In genomic region chr16:44182597-44182996, GRCm38 (mm10) we compare ENCODE assay signal across 23 mouse cellular contexts.
"Had no signal": no experiment of that assay in that cellular context is flagged by ENCODE, and none has a peak within 500 bp of the region (broad histone marks: within the 10 kb centered on the region; RNA-seq: fewer than 3 reads in every experiment).

No protein-coding gene starts in this region.

- H3K4me1 ChIP-seq: heart, embryonic 13.5 days; heart, embryonic 15.5 days had no signal

- H3K4me2 ChIP-seq: heart, embryonic 11.5 days; heart, embryonic 13.5 days; heart, embryonic 15.5 days; hindbrain, embryonic 14.5 days; intestine, embryonic 15.5 days; limb, embryonic 13.5 days; limb, embryonic 15.5 days had no signal

- DNase-seq: gastrocnemius, postnatal 14 days; gastrocnemius, postnatal 36 days; heart, adult 2 months; heart, postnatal 14 days; heart, postnatal 36 days; kidney, adult 18-20 months; kidney, adult 8-10 months; kidney, postnatal 10 days; kidney, postnatal 25 days; kidney, postnatal 4 days; left cerebral cortex, postnatal 4 days had no signal

- ATAC-seq: hindbrain, embryonic 16.5 days; inflammation-experienced regulatory T-cells, adult 6 months; intestine, embryonic 15.5 days had no signal

- H3K36me3 ChIP-seq: heart, embryonic 15.5 days; intestine, embryonic 15.5 days had no signal

- H3K27me3 ChIP-seq: heart, embryonic 13.5 days; heart, embryonic 15.5 days; intestine, embryonic 15.5 days; limb, embryonic 13.5 days; limb, embryonic 15.5 days had no signal

- H3K9me3 ChIP-seq: heart, embryonic 13.5 days; heart, embryonic 15.5 days; intestine, embryonic 15.5 days; limb, embryonic 13.5 days; limb, embryonic 15.5 days had no signal

- H3K4me3 ChIP-seq: heart, adult 2 months; heart, embryonic 13.5 days; heart, embryonic 15.5 days; intestine, embryonic 15.5 days; layer of hippocampus, adult 2 months; left cerebral cortex, adult 2 months; limb, embryonic 13.5 days; limb, embryonic 15.5 days had no signal

- H3K9ac ChIP-seq: heart, embryonic 13.5 days; heart, embryonic 15.5 days; hindbrain, embryonic 14.5 days; intestine, embryonic 15.5 days; limb, embryonic 13.5 days; limb, embryonic 15.5 days; liver, embryonic 14.5 days had no signal

- H3K27ac ChIP-seq: heart, adult 2 months; heart, embryonic 13.5 days; heart, embryonic 15.5 days; hindbrain, embryonic 14.5 days; intestine, embryonic 15.5 days; layer of hippocampus, adult 2 months; left cerebral cortex, adult 2 months; limb, embryonic 13.5 days; limb, embryonic 15.5 days; liver, embryonic 14.5 days had no signal
